Mouse (Mus musculus): ENCODE results near the gene Gzmm.
"Not testable (repeated sequence)": the region's sequence is repeated elsewhere in the genome, so short reads cannot be mapped to it uniquely, and the experiment has no call there.

Gzmm gene

GRCm38 (mm10) chr10:79701443-79702129 lies 12.8 kb downstream of the Gzmm start:
- DNase-seq (ENCODE audit: extremely low read depth, insufficient read length, low spot score) = no peak

GRCm38 (mm10) chr10:79702970-79703369 lies 14.2 kb downstream of the Gzmm start:
- DNase-seq (ENCODE audit: extremely low read depth, insufficient read length, low spot score) = not testable (repeated sequence)

- DNase-seq (ENCODE audit: extremely low read depth, insufficient read length, low spot score) = no peak
Measured at GRCm38 (mm10) chr10:79703541-79703940, 14.7 kb downstream of the Gzmm start.

GRCm38 (mm10) chr10:79704065-79704969 lies 15.5 kb downstream of the Gzmm start, which contains the start of gene Bsg:
Gene Bsg, plus strand, starts transcription at chr10:79704491.
- DNase-seq (ENCODE audit: extremely low read depth, insufficient read length, low spot score) = peak; percentile 99

- no peak for DNase-seq (ENCODE audit: extremely low read depth, insufficient read length, low spot score)
Measured at GRCm38 (mm10) chr10:79704970-79705360, 16.1 kb downstream of the Gzmm start.

GRCm38 (mm10) chr10:79705951-79706350 lies 17.1 kb downstream of the Gzmm start:
- DNase-seq (ENCODE audit: extremely low read depth, insufficient read length, low spot score) = no peak

GRCm38 (mm10) chr10:79706406-79707094 lies 17.7 kb downstream of the Gzmm start:
- DNase-seq (ENCODE audit: extremely low read depth, insufficient read length, low spot score) = no peak

- DNase-seq (ENCODE audit: extremely low read depth, insufficient read length, low spot score) = no peak
Measured at GRCm38 (mm10) chr10:79707162-79707561, 18.3 kb downstream of the Gzmm start.

- DNase-seq (ENCODE audit: extremely low read depth, insufficient read length, low spot score) = no peak
Measured at GRCm38 (mm10) chr10:79707759-79708158, 18.9 kb downstream of the Gzmm start.

GRCm38 (mm10) chr10:79708668-79709067 lies 19.8 kb downstream of the Gzmm start:
- DNase-seq (ENCODE audit: extremely low read depth, insufficient read length, low spot score) = no peak

- DNase-seq (ENCODE audit: extremely low read depth, insufficient read length, low spot score) = no peak
Measured at GRCm38 (mm10) chr10:79709307-79709706, 20.5 kb downstream of the Gzmm start.

GRCm38 (mm10) chr10:79712029-79712428 lies 23.2 kb downstream of the Gzmm start:
- no peak for DNase-seq (ENCODE audit: extremely low read depth, insufficient read length, low spot score)

- no peak for DNase-seq (ENCODE audit: extremely low read depth, insufficient read length, low spot score)
Measured at GRCm38 (mm10) chr10:79712499-79713126, 23.8 kb downstream of the Gzmm start.

GRCm38 (mm10) chr10:79713163-79713562 lies 24.3 kb downstream of the Gzmm start:
- no peak for DNase-seq (ENCODE audit: extremely low read depth, insufficient read length, low spot score)

GRCm38 (mm10) chr10:79714996-79715395 lies 26.2 kb downstream of the Gzmm start:
- no peak for DNase-seq (ENCODE audit: extremely low read depth, insufficient read length, low spot score)

GRCm38 (mm10) chr10:79716254-79716987 lies 27.6 kb downstream of the Gzmm start, which contains the start of gene Hcn2:
Gene Hcn2, plus strand, starts transcription at chr10:79716634.
- no peak for DNase-seq (ENCODE audit: extremely low read depth, insufficient read length, low spot score)

GRCm38 (mm10) chr10:79716988-79717355 lies 28.2 kb downstream of the Gzmm start:
- no peak for DNase-seq (ENCODE audit: extremely low read depth, insufficient read length, low spot score)

- no peak for DNase-seq (ENCODE audit: extremely low read depth, insufficient read length, low spot score)
Measured at GRCm38 (mm10) chr10:79717640-79718357, 29.0 kb downstream of the Gzmm start.

GRCm38 (mm10) chr10:79721089-79721488 lies 32.3 kb downstream of the Gzmm start:
- DNase-seq (ENCODE audit: extremely low read depth, insufficient read length, low spot score) = no peak
